Mouse (Mus musculus) retina, postnatal 1 day (tissue): Measurements from ENCODE around the gene Nfib.
A peak's percentile ranks its signal among the peaks of the same experiment; 100 is the strongest.

ENCODE experiments used
- DNase-seq: peaks from one replicate; pipeline ENCODE4 v3.0.0-alpha.2; 2012

Nfib gene

DNA sequence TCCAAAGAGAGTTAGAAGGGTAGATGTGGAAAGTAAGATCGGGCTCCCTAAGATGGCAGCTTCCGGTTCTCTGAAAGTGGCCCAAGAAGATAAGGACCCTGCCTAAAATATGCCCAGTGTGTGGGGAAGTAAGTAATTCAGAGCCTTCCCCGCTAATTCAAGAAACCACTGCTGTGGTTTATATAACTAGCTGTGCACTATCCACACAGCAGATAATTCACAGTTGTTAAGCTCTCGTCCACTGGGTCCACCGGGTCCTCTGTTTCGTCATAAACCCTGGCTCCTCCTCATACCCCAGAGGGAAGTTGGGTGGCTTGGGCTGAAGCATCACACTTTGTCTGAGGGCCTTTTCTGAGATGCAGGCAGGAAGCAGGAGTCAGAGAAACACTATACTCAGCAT is 19.5 kb downstream of the Nfib start:
- no peak for DNase-seq

DNA sequence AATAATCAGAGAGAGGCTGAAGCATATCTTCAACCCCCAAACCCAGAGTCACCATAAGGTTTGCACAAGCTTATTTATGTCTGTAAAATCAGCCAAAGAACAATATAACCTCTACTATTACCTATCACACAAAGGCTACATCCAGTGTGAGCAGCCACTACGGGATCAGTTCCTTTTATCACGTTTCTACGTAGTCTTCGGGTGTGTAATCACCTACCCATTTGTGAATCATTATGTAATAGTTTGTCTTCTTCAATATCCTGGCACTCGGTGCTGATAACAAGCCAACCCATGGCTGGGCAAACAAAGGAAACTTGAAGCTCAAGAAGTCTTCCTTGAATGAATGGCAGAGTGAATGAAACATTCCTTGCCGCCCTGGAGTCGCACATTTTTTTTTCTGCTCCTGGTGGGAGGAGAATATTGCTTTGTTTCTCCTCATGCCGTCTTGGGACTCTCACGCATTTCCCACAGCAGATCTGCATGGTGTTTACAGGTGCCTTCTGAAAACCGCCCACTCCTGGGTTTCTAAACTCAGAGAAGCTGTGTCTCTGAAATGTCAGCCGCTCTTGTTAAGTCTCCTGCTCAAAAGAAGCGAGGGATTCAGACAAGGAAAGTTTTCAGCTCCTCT is 21.3 kb downstream of the Nfib start:
- DNase-seq = no peak

DNA sequence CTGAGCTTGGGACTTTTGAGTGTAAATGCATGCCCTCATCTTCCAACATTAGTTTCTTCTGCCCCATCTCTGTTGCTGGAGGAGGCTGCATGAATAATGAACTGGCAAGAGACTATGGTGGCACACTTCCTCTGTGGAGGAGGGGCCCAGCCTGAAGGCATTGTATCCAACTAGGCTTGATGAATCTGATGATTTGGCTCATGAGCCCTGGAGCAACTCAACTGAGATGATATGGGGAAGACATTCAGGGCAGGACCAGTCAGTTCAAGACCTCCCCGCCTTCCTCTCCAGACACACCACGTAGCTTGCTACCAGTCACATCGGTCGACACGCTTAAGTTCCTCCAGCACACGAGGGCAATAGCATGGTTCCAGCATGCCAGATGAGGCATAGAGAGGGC is 22.0 kb downstream of the Nfib start:
- DNase-seq = no peak

DNA sequence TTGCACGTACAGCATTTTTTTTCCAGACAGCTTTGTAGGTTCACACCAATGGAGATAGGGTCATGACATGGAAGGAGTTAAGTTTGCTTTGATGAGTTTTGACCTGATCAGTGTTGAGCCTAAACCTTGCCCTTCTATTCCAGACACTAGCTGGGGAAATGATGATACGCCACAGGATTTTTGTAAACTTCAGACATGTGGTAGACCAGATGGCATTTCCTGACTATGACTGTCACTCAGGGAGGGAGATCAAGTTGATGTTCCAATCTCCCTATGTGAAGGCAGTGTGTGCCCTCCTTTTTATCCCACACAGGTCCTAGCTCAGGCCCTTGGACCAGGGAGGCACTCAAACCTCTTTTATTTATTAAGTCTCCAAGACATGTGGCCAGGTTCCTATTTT is 29.4 kb downstream of the Nfib start:
- no peak for DNase-seq

DNA sequence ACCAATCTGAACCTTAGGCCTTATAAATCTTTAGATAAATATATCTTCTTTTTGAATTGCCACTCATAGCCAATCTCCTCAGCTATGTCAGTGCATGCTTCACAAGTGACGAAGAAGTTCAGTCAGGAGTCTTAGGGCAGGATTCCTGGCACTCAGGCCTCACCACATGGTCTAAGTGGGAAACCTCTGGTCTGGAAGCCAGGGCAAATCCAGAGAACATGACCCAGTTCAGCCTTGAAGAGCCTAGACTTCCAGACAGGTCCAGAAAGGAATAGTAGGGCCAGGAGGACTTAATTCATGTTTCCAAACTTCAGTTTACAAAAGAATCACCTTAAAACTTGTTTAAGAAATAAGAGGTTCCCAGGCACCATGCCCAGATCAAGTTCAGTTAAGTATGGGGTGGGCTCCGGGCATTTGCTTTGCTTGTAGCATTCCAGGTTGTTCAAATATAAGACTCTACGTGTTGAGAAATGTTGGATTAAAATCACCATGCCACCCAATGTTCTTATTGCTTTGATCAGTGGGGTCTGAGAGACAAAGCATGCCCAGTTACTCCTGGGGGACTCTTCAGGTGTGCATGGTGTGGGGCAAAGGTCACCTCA is 38.2 kb downstream of the Nfib start:
- DNase-seq = no peak

DNA sequence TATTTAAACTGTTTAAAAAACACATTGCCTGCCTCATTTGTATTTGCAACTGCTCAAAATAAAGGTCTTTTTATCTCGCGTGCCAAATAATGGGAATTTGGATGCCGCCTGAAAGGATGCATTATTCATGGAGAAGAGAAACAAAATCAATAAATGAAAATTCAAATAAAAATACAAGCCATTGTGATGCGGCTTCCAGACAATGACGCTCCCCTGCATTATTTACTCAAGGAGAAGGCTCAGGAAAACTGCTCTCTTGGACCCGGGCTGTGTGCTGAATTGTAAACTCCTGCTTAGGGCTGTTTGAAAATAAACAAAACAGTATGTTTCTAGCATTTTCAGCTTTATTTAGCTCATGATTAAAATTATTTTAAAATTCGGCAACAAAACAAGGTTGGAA is 41.1 kb downstream of the Nfib start:
- DNase-seq = no peak

DNA sequence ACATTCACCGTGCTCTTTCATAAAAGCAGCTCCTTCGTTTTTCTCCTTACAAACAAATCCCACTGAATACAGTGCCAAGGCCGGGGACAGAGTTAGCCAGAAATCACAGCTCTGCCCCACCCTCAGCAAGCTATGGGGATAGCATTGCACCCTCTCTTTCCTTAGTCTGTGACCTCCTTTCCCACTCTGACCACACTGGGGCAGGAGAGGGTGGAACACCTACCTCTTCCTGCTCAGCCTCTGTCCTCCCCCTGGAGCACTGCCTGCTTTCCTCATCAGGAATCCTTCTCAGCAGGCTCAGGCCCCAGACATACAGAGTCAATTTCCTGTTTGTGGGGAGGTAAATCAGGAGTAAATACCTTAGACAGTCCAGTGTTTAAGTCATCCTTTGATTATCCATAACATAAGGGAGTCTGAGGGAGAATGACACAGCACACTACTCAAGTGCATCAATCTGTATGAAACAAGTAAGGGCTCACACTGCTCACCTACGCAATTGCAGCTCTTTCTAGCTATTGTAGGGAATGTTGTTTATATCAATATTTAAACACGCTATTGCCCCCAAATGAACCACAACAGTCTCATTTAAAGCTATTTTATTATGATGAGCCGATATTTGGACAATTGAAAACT is 41.7 kb downstream of the Nfib start:
- DNase-seq = no peak

DNA sequence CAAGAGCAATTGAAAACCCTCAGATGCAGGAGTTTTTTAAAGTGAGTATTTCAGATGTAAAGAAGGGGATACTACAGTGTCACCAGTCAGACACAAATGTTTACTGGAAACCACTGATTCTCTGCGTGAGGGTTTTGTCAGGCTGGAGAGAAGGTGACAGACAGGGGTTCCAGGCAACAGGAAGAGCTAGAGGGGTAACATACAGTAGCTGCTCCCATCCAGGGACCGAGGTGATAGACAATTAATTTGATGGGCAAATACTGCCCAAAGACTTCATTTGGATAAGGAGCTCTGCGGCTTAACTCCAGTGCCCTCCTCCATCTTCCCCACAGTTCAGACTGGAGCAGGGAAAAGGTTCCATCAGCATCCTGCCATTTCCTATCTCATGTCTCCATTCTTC is 42.9 kb downstream of the Nfib start:
- DNase-seq = no peak

DNA sequence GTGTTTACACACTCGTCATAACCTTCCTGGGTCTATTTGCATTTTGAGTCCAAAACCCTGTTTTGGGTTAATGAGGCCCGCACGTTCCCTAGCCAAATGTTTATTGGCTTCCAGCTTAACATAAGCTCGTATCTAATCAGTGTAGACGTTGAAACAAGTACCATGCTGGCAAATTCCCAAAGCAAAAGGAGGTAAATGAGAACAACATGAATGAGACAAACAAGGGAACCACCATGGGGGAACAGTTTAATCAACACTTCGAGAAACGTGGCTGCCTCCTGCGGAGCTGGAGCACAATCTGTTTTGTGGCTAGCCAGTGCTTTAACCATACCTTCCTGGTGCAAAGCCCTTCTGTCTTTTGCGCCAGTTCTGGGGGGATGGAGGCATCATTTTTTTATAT is 43.3 kb downstream of the Nfib start:
- peak; percentile 31 for DNase-seq

DNA sequence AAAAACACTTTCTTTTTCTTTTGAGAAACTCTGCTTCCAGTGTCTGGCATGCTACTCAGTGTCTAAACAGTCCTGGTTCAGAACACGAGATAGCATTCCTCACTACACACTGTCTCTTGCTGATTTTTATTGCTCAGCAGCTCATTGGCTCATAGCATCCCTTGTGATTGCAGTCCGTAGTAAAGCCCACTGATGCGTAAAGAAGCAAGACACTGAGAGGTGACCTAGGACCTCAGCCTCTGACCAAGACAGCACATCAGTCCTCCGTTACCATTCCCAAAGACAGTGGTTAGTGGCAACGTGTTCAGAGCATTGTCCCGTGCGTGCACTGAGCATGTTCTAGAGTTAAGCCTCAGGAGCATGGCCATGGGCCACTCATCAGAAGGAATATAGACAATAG is 44.3 kb downstream of the Nfib start:
- DNase-seq = peak; percentile 11

DNA sequence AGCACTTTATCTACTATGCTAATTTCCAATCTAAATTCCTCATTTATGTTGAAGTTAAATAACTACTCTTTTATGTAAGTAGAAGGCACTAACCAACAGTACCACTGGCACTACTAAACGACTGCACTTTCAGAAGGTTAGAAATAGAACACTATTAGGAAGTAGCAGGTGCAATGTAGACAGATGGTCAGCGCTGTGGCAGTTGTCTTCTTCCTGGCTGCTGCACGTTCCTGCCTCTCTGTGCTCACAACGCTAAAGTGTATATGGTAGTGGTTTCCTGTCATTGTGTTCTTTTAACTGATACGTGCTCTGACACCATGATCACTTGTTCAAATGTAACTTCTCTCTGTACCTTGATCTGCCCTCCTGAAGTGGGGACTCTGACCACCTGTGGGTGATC is 59.9 kb downstream of the Nfib start:
- DNase-seq = no peak

DNA sequence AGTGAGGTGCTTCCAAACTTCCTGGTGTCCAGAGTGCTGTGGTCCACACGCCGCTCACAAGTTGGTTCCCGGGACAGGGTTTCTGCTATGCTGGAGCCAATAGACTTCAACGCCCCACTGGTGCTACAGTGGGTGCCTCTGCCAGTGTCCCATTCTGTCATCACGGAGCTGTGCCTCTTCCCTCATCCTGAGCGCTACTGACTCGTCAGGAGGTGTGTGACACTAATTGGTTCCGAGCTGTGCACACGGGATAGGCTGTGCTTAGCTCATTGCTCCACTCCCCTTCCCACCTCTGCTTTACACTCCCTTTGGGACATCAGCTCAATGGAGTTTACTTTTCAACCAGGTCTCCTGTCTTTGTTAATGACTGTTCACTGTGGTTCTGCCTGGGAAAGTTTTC is 60.8 kb downstream of the Nfib start:
- DNase-seq = peak; percentile 59

DNA sequence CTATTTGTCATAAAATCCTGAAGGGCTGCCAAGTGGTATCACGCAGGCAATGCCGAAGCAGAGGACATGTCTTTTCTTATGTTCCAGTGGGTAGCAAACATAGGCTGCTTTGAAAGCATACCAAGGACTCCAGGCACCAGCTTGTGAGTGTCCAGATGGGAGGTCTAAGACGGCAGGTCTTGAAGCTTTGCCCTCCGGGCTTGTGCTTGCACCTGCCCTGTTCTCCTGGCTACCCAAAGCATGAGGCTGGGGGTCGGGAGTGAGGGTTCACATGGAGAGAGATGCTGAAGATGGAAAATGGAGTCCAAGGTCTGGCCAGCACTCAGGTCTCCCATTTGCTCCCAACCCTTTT is 61.8 kb downstream of the Nfib start:
- no peak for DNase-seq

DNA sequence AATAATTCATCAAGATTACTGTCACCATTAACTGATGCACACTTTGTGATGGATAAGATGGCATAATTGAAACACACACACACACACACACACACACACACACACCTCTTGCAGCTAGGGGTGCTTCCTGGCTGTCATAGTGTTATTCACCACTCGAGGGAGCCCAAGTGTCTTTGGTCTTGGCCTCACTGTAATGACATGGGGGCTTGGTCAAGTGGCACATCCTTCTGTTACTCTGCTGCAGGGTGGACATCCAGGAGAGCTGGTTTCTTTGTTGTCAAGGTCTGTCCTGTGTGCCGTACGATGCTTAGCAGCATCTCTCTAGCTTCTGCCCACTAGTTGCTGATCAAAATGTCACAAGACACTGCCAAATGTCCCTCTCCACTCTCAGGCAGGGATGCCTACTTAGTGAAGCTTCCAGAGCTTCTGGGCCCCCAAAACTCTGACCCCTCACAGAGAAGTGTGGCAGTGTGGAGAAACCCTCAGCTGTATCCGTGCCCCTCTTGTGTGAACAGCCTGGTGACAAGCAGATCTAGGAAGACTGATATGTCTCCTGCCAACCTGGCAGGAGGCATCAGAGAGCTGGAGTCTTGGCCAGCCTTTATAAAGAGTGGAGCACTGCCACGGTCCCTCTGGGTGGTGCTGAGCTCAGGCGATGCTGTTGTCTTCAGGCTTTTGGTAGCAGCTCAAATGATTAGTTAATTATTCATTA is 62.4 kb downstream of the Nfib start:
- DNase-seq = peak; percentile 81

DNA sequence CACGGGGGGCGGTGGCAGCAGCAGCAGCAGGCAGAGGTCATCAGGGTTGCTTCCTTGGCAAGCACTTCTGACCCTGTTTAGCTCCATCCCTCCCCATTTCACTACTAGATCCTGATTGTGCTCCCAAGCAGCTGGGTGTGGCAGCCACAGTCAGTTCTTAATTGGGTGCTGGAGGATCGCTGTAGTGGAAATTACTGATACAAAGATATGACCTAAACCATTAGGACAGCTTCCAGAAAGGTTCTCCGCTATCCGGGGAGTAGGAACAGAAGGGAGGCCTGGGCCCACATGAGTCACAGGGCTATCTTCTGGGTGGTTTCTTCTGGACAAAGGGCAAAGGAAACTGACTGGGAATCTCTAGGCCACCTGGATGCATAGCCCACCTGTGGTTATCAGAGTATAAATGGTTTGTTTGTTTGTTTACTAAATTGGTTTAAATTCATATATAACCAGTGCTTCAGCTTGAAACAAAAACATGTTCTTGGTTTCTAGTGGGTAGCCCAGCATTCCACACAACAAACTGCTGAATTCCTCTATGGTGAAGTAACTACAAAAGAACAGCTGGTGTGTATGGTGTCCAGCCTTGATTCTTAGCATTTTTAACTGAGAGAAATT is 64.4 kb downstream of the Nfib start:
- peak; percentile 44 for DNase-seq

DNA sequence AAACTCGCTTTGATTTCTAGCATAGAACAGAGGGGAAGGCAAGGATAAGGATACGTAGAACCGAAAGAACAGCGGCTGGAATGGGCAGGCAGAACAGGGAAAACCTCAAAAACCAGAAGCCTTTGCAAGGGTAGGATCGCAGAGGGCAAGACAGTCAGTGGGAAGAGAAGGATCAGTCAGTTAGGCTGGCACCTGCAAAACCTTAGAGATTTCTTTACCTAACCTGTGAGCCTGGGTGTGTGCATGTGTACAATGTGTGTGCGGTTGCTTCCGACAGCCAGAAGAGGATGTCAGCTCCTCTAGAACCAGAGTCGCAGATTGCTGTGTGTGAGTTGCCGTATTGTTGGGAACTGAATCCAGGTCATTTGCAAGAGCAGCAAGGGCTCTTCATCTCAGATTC is 67.3 kb downstream of the Nfib start:
- DNase-seq = no peak

DNA sequence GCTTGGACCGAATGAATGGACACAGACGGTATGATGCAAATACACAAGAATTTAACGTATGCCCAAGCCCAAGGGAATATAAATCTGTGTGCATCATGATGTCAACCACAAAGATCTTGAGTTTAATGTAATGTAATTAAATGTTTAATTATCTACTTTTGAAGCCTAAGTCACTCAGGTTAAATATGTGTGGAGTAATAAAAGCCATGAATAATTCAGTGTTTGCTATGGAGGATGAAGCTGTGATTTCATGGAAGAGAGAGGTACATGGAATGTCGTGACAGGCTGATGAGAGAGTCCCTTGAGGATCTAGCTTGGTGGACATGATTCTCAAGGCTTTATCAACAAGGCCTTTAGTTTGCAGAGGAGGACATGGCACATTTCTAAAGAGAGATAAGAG is 67.9 kb downstream of the Nfib start:
- no peak for DNase-seq

DNA sequence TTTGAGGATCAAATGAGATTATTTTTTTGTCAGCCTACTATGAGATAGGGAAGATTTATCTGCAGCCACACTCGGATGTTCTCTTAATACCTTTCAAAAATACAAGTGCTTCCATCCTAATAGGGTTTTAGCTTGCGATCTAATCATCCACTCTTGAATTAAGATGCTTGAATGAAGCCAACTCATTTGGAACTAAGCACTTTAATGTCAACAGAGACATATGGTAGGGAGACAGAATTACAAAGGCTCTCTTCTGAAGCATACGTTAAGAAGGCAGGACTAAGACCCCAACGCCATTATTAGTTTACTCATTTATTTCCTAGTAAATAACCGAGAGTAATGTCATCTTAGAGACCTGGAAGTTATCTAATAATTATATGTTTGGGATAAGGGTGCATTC is 68.9 kb downstream of the Nfib start:
- peak; percentile 84 for DNase-seq

DNA sequence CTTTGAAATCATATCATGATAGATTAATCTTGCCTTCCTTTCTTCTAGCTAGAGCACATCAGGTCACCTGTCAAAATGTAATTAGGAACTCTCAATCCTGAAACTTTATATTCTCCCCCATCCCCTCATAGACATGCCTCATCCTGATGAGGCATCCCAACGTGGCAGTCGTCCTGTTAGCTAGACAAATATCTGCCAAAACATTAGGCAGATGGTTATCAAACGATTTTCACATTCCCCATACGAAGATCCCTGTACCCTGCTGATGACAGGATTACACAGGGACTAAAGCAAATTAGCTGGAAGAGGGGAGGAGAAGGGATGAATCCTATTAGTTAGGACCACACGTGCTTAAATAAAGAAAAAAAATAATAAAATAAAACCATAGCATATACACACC is 69.7 kb downstream of the Nfib start:
- peak; percentile 66 for DNase-seq

DNA sequence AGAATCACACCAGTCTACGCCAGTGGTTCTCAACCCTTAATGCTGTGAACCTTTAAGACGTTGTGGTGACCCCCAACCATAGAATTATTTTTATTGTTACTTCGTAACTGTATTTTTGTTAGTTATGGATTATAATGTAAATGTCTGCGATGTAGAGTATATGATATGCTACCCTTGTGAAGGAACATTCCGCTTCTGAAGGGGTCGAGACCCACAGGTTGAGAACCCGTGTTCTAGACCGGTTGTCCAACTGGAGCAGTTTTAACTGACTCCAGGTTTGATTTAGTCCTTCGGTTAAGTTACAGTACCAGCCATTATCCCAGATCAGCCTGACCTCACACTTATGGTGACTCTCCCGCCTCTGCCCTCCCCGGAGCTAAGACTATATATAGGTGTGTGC is 70.4 kb downstream of the Nfib start:
- DNase-seq = no peak

DNA sequence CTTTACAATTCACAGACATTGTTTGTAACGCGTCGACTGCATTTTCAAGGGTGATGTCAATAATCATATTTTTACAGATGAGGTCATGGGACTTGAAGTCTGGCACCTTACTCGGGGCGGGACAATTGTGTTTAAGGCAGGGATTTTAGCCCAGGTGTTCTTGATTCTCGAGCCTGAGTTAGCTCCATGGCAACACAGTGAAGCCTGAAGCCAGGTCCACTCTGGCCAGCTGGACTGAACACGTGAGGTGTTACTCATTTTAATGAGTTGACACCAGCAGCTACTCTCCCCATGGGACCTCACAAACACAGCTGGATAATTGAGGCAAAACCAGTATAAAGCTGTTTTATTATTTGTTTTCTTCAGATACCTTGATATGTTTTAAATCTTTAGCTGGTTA is 71.2 kb downstream of the Nfib start:
- DNase-seq = no peak

DNA sequence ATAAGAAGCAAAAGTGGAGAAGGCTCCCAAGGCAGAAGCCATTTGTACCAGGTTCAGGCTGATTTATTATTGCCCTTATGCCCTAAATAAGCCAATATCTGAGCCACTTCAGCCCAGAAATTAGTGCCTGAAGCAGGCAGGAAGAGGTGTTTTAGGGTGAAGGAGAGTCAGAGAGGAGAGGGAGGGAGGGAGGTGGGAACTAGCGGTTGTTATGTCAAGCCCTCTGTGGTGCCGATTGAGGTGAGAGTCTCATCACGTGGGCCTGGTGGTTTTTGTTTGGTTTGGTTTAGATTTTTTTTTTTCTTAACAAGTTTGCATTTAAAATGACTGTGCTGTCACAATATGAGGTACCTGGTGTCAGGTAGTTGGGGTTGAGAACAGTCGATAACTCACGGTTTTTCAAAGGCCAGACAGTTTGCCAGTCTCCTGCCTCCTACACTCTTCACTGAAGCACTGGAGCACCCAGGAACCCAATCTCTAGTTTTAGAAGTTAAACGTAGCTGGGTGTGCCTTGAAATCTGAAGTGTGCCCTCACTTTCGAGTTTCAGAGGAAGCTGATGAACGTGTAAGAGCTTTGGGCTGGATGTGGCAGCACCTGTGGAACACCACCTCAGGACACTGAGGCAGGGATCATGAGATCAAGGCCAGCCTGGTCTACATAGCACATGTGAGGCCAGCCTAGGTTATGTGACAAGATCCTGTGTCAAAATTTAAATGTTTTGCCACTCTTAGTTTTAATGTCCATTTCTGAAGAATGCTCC is 81.1 kb downstream of the Nfib start:
- DNase-seq = no peak

DNA sequence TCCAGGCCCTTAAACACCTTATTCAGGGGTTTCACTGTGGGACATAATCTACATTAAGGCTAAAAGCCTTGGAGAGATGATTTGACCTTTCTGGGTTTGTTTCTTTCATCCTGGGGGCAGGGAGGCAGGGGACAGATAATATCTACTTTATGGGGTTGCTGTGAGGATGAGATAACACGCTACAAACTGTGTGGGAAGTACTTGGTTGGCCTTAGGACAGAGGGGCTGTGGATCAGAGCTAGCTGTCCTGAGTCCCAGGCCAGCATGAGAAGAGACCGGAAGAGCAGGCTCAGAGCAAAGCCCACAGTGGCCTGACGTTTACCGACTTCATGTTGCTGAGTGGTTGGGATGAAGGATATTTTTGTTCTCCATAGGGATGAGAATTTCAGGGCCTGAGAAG is 81.7 kb downstream of the Nfib start:
- DNase-seq = no peak
